Mouse (Mus musculus) small intestine, adult 2 months (tissue): ENCODE data around the gene H1f0.

Experiments
- CTCF ChIP-seq: fragments of 200-500 bp; IDR thresholded peaks from 2 replicates; pipeline ENCODE4 v1.5.1; 2012; ENCODE audit warnings: low read depth, mild to moderate bottlenecking, control low read depth, inconsistent platforms, low read length, moderate library complexity, mixed read lengths; ENCODE audit not compliant: insufficient replicate concordance, insufficient read length; ENCODE audit errors: extremely low read depth
- POLR2A ChIP-seq: fragments of 200-500 bp; IDR thresholded peaks from 2 replicates; pipeline ENCODE4 v1.6.1; 2012; ENCODE audit warnings: low read depth, mild to moderate bottlenecking, control low read depth, inconsistent platforms, low read length, moderate library complexity

DNA sequence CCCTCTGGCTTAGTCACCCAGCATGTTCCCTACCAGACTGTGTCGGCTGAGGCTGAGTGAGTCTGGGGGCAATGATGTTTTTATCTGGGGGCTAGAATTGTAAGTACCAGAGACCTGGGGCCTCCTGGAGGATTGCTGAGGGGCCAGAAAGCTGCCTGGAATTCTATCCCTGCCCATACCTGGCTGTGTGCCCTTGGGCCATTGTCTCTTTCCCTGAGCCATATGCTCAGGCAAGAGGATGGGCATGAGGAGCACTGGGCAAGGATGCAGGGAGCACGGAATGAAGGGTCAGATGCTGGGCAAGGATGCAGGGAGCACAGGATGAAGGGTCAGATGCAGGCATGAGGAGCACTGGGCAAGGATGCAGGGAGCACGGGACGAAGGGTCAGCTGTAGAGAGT lies 48.2 kb upstream of the H1f0 start:
- no peak for TF ChIP-seq POLR2A
- no peak for TF ChIP-seq CTCF
